Mouse (Mus musculus): ENCODE data around the gene Dph2.

Dph2 gene

GRCm38 (mm10) chr4:117891738-117892161 lies at the start of gene Dph2:
Gene Dph2, minus strand, starts transcription at chr4:117892032.
- DNase-seq, result peak; percentile 66 to 79

GRCm38 (mm10) chr4:117936964-117937363 lies 45.1 kb upstream of the Dph2 start:
- DNase-seq, result no peak

GRCm38 (mm10) chr4:117934081-117934480 lies 42.2 kb upstream of the Dph2 start:
- no peak for DNase-seq

DNA sequence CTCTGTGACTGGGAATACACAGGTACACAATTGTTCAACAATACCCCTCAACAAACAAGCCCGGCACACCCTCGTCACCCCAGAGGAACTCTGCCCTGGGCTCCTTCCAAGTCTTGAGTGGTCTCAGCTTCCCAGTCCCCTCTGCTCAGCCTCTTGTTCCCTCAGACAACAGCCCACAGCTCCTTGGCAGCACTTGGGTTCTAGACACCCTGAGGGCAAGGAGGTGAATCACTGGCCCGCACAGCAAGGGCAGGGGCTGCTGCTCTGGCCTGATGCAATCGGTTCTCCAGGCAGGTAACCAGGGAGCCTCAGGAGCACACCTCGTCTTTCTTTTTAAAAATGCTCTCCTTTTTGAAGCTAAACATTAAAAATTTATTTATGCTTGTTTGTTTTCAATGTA lies 41.4 kb upstream of the Dph2 start:
- DNase-seq, result no peak

DNA sequence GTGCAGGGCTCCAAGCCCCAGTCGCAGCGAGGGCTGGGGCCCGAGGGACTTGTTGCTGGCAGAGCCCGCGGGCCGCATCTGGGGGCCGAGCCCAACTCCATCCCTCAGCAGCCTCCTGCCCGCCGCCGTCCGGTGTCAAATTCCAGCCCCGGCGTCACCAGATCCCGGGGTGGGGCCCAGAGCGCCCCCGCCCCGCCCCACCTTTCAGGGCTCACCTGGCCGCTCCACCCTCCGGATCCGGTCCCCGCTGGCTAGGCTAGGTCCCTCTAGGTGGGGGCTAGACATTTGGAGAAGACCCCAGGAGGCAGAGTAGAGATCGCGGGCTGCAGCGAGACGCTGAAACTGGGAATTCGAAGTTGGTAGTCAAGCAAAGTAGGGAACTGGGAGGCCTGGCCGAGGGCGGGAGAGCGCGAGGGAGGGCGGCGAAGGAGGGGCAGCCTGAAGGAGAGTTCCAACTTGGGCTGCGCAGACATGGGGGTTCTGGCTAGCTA lies 37.6 kb upstream of the Dph2 start, which contains the start of gene Artn:
Artn (minus strand) TSS at position 373 of the 491 bp plus-strand sequence.
- no peak for DNase-seq

GRCm38 (mm10) chr4:117928699-117929241 lies 36.9 kb upstream of the Dph2 start:
- DNase-seq, result no peak

DNA sequence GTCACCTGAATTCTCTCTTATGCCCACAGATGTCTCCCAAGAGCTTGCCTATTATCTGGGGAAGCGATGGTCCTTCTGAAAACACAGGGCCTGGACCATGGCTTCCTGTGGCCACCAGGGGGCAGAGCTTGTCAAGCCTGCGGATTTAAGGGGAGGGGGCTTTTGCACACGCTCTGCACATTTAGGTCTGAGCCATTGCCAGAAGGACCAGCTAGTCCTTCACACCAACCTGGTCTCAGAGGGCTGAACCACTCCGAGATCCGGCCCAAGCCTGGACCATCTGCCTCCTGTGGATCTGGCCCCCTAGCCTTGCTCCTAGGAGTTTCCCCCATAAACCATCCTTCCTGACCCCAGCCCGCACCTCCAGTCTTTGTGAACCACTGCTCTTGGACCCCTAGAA lies 36.4 kb upstream of the Dph2 start:
- DNase-seq, result no peak

DNA sequence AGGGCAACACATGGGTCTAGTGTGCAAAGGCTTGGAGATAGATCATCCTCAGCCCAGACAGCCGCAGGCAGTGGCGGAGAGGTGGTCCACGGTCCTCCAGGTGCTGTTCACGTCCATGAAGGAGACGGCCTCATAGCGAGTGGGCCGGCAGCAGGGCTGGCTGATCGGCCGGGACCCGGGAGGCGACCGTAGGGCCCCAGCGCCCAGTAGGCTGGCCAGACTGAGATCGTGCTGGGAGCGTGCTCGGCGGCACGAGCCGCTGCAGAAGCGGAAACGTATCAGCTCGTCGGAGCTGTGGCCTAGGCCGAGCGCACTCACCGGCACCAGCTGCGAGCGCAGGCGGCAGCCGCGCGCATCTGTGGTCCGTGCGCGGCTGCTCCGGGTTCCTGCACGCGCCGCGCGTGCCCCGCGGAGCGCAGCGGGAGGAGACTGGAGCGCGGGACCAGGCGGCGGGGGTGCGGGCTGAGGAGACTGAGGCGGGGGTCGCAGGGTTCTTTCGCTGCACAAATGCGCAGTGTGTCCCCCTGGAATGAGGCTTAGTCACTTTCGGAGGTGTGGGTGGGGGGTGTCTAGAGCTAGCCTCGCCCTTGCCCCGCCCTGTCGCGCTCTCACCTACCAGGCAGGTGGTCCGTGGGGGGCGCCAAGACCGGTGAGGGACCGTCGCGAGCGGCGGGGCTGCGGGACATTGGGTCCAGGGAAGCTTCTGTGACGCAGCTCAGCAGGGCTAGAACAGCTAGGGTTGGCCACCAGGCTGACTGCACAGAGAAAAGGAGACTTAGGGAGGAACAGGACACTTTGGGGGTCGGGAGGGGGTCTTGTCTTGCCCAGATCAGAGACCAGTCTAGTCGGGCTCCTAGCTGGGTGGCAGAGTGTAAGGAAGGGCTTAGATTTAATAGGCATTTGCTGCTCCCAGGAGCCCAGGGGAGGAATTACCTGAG lies 35.0 kb upstream of the Dph2 start:
- no peak for DNase-seq

GRCm38 (mm10) chr4:117924916-117925315 lies 33.1 kb upstream of the Dph2 start:
- no peak for DNase-seq

DNA sequence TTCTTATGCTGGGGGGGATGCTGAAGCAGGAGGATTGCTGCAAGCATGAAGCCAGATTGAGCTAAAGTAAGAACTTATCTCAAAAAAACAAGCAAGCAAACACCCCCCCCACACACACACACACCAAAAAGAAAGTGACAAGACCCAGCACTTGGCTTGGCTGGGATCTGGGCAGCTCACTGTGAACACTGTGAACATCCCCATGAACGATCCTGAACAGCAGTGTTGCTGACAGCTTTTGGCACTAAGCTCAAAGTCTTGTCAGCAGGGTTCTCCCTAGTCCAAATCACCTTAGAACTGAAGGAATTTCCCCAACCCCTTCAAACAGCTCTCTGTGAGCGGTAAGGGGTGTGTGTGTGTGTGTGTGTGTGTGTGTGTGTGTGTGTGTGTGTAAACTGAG lies 31.6 kb upstream of the Dph2 start:
- no peak for DNase-seq

DNA sequence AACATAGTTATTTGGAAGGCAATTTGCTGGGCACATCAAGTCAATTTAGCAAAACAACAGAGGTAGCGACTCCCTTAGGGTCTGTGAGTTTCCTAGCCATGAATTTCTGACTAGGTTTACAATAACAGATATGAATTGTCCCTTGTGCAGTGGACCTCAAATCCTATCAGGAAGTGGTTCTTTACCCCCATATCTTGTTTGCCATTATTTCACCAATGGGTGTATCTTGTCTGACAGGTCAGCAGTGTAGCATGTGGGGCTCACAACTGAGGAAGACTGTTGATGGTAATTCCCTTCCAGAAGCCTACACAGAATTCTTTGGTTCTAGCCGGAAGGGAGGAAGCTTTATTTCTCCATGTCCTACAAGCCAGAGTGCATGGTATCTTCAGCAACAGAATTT lies 29.5 kb upstream of the Dph2 start:
- no peak for DNase-seq

DNA sequence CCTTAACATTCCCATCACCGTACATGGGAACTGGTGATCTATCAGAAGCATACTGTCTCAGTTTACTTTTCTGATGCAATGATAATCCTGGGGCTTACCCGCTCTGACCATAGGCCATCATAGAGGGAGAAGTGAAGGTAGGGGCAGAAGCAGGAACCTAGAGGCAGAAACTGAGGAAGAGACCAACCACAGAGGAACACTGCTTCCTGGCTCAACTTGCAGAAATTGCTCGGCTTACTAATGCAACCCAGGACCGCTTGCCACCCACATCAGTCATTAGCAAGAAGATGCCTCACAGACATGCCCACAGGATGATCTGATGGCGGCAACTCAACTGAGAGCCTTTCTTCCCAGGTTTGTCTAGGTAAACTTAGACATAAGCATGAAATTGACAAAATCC lies 26.9 kb upstream of the Dph2 start:
- no peak for DNase-seq

- DNase-seq, result no peak
Measured at GRCm38 (mm10) chr4:117918261-117918660, 26.4 kb upstream of the Dph2 start.

DNA sequence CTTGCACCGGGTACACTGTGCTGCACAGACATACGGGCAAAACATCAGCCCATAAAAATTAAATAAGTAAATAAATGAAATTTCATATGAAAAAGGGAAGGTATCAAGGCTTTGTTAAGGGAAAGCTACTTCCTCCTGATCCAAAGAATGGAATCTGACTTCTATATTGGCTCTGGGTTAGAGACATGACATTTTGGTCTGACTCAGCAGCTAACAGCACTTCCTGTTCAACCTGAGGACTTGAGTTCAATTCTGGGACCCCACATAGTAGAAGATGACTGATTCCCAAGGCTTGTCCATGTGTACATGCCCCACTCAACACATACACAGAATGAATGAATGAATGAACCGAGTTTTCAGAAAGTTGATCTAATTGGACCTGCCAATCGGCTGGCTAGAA lies 26.0 kb upstream of the Dph2 start:
- no peak for DNase-seq

DNA sequence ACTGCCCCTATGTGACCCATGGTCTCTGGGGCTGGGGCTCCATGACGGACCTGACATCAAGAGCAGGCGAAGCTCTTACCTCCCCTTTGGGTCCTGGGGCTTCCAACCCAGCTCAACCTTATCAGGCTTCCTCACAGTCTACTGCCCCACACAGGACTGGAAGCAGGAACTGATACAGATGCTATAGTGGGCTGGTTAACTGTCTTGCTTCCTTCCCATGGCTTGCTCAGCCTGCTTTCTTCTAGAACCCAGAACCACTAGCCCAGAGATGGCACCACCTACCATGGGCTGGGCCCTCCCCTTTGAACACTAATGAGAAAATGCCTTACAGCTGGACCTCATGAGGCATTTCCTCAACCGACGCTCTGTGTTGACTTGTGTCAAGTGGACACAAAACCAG lies 25.6 kb upstream of the Dph2 start:
- no peak for DNase-seq

DNA sequence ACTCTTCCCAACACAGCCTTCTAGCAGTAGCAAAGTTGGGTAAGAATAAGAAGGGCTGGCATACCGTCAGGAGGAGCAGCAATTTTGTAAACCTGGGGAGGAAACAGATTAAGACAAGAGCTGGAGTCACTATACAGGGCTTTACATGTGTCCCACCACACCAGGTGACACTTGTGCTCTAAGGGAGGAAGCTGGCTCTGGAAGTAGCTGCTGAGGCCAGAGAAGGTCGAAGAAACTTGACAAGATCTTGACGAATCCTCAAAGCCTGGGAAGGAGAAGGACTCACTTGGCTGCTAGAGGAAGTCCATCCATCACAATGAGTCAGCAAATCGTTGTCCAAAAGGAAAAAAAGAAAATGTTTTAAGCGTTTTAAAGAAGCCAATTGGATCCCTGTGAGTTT lies 24.6 kb upstream of the Dph2 start:
- DNase-seq, result no peak

GRCm38 (mm10) chr4:117915489-117916105 lies 23.8 kb upstream of the Dph2 start:
- no peak for DNase-seq

DNA sequence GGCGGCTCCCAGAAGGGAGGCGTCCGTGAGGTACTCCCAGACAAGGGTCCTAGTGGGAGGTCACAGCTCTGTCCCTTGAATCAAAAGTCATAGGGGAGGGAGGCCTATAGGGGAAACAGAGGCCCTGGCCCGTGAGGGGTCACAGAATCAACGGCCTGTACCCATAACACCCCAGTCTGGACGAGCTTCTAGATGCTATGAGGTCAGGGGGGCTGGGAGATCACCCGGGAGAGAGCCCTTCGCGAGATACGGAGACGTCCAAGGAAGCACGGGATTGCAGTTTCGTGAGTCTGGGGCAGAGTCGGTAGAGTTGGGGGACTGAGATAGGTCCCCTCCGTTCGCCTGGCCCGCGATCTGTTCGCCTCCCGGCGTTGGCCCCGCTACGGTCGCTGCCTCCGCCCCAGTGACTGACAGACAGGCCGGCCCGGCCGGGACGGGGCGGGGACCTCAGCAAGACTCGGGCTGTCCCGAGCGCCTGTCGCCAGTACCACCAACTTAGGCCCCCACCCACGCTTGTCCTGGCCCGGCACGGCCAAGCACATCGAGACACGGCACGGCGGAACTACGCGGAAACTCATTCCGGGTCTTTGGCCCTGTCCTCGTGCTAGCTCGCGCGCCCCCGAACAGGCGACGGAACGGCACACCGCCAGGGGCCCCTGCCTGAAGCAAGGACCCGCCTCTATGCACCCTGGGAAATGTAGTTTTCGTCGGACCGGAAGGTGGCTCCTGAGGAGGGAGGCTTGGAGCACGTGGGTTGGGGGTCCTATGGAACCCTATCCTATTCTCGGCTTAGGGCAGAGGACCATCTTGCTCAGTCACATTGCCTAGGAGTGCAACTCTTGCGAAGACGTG lies 23.0 kb upstream of the Dph2 start, which contains the start of gene Ipo13:
Ipo13 (minus strand) TSS at position 409 of the 852 bp plus-strand sequence.
- DNase-seq, result peak; percentile 84 to 90

- no peak for DNase-seq
Measured at GRCm38 (mm10) chr4:117914031-117914430, 22.2 kb upstream of the Dph2 start.

GRCm38 (mm10) chr4:117913421-117913820 lies 21.6 kb upstream of the Dph2 start:
- no peak for DNase-seq

DNA sequence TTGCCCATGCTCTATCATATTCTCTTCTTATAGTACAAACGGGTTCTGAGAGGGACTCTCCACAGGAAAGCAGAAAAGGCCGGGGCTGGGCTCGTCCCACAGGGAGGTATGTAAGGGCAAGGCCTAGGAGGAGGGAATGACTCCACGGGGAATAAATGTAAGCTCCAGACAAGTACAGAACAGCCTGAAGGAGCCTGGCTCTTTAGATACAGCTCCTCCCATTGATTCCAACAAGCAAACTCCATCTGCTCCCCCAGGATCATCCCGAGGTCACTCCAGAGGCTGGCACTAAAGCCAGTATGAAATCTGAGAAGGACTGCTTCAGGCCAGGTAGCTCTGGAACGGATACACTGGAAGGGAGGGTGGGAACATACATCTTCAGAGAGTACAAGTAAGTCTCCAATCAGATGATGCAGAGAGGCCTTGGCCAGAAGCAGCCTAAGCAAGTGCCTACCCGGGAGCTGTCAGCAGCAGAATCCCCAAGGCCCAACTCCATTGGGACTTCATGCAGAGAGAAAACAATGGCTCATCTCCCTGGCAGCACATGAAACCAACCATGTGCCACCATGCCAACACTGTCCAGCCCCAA lies 20.9 kb upstream of the Dph2 start:
- no peak for DNase-seq

GRCm38 (mm10) chr4:117912131-117912561 lies 20.3 kb upstream of the Dph2 start:
- DNase-seq, result no peak
